Mouse (Mus musculus) spleen, postnatal 36 days (tissue): ENCODE measurements around the gene Inpp5k.
"Not testable (repeated sequence)": the region's sequence is repeated elsewhere in the genome, so short reads cannot be mapped to it uniquely, and the experiment has no call there.

ENCODE experiments used
- DNase-seq, 2 experiments: peaks; one replicate each; pipeline ENCODE4 v3.0.0; 2022; ENCODE audit warnings: low spot score in 2 of 2, mixed read lengths in 1 of 2

Gene Inpp5k

DNA sequence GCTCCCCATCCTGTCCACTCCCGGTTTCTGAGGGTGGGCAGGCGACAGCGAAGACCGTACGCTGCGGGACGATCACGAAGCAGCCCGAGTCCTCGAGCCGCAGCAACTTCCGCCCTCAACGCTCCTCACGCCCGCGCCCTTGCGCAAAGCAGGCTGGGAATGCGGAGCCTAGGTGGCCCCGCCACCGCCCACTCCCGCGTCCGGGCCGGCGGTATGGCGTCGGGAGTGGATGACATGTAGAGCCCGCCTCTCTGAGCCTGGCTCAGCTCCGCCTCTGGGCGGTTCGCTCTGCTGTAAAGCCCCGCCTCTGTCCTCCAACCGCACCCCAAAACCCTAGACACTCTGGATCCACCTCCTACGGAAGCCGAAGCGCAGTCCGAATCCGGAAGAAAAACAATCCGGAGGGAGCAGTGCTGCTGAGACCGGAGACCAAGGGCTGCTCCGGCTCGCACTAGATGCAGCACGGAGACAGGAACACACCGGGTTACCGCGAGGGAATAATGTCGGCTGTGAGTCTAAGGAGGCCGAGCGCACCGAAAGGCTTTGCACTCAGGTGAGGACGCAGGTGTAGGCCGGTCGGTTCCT lies at the start of gene Inpp5k:
Gene Inpp5k, plus strand, starts transcription at position 344 of the 585 bp plus-strand sequence.
- DNase-seq = peak; percentile 97 to 98

DNA sequence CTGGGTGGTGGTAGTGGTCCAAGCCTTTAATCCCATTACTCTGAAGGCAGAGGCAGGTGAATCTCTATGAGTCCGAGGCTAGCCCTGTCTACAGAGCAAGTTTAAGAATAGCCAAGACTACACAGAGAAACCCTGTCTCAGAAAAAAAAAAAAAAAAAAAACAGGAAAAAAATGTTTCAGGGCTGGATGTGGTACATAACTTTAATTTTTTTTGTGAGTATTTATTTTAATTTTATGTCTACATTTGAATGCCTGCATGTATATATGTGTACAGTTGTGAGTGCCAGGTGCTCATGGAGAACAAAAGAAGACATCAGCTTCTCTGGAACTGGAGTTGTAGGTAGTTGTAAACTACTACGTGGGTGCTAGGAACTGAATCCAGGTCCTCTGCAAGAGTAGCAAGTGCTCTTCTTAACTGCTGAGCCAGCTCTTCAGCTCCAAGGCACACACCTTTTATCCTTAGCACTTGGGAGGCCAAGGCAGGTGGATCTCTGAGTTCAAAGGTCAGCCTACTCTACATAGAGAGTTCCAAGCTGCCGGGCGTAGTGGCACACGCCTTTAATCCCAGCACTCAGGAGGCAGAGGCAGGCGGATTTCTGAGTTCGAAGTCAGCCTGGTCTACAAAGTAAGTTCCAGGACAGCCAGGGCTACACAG lies 49.2 kb upstream of the Inpp5k start:
- no peak for DNase-seq

- no peak for DNase-seq
Observed at GRCm38 (mm10) chr11:75583521-75583920, 47.3 kb upstream of the Inpp5k start.

DNA sequence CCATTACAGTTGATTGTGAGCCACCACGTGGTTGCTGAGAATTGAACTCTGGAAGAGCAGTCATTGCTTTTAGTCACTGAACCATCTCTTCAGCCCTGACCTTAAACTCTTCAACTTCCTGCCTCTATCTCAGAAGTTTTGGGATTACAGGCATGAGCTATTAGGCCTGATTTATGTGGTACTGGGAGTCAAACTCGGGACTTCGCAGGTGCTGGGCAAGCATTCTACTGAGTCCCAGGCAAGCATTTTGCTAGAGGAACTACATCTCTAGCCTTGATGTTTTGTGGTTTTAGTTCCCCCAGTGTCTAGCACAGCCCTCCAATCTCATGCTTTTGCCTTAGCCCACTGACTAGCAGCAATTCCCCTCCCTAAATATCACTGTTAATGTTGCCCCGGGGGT lies 45.7 kb upstream of the Inpp5k start:
- no peak for DNase-seq

GRCm38 (mm10) chr11:75585978-75586377 lies 44.8 kb upstream of the Inpp5k start:
- no peak for DNase-seq

DNA sequence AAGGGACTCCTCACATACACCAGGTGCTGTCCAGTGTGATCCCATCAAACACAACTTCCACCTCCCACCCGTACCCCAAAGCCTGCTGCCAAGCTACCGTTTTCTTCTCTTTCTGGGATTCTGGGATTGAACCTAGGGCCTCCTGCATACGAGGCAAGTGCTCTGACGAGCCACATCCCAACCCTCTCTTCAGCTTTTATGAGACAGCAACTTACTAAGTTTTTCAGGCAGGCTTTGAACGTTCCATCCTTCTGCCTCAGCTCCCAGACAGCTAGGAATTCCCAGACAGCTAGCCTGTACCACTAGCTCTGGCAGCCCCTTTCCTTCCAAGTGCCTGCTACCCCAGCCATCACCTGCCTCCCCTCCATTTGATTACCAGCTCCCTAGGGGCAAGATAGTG lies 43.8 kb upstream of the Inpp5k start:
- no peak for DNase-seq

DNA sequence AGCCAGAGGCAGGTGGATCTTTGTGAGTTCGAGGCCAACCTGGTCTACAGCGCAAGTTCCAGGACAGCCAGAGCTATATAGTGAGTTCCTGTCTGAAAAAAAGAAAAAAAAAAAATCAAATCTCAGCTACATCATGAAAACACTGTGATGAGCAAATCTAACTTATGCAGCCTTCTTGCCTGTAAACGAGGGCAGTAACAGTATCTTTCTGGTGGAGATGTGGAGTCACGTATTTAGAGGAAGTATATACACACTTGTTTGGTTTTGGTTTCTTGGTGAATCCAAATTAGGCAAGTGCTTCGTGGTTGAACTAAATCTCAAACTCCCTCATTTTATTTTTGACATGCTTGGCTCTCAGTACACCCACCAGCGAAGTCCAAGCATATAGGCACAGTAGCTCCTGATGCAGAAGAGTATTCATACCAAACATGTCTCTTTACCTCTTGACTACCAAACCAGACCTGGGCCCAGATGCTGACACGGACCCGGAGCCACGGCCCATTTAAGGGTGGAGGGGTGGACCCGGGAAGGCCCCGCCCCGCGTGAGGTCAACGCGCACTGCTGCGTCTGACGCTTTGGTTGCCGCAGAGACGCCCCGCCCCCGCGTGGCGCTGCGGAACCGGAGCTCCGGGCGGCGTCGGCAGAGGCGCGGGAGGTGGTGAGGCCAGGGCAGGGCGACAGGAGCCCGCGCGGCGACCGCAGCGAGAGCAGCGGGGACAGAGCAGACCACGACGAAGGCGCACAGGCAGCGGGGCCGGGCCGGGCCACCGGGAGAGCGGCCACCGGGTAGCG lies 43.1 kb upstream of the Inpp5k start, which contains the start of gene Pitpna:
Gene Pitpna, plus strand, starts transcription at position 605 of the 792 bp plus-strand sequence.
- peak; percentile 96 for DNase-seq

DNA sequence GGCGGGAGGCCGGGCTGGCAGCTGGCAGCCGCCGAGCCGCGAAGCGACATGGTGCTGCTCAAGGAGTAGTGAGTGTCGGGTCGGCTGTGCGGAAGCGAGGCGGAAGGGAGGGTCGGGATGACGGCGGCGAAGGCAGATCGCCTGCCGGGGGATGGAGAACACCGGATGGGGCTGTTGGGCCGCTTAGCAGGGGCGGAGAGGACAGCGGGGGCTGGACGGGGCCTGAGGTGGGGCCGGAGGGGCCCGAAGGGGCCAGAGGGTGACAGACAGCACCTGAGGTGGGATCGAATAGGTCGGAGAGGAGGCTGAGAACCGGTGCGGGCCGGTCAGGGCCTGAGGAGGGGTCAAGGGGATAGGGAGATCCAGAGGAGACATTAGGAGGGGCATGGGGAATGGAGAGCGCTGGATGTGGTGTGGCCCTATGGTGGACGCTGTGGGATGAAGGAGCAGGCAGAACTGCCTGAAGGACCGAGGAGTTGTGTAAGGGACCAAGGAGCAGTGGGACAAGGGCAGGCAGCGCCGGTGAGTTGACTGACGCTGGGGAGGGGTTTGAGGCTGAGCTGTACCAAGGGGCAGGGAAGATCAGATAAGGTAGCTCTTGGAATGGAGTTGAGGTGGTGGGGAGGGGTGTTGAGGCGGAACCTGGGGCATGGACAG lies 42.4 kb upstream of the Inpp5k start:
- peak; percentile 76 to 79 for DNase-seq

DNA sequence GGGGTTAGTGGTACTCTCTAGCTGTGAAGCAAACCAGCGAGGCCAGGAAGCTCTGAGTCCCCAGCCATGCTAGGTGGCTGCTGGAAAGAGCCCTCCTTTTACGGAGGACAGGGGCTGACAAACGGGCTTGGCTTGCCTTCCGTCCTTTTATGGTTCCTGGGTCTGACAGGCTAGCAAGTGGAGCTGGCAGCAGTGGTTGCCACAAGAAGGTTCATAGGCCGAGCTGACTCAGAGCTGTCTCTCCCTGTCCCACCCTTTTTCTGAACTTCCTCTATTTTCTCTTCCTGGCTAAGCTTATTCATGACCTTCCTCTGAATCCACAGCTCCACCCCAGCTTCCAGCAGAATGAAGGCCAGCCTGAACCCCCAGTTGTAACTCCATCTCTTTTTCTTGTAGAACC lies 38.2 kb upstream of the Inpp5k start:
- no peak for DNase-seq

DNA sequence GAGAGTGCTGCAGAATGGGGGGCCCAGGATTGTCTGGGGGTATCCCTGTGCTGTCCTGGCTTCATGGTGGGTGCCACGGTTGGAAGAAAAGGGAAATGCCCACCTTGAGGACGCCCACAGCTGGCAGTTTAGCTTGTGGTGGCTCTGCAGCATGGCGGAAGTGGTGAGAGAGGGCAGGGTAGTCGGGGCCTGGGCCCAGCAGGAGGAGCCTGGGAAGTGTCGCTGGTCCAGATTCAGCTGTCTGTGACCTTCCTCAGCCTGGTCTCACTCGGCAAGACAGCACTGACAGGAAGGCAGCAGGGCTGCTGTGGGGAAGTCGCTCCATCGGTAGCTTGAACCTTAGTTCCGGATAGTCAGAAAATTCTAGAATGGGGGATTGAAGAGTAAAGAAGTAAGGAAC lies 36.4 kb upstream of the Inpp5k start:
- DNase-seq = peak; percentile 58 to 66

GRCm38 (mm10) chr11:75595404-75595803 lies 35.4 kb upstream of the Inpp5k start:
- no peak for DNase-seq

GRCm38 (mm10) chr11:75595816-75596215 lies 35.0 kb upstream of the Inpp5k start:
- DNase-seq = no peak

DNA sequence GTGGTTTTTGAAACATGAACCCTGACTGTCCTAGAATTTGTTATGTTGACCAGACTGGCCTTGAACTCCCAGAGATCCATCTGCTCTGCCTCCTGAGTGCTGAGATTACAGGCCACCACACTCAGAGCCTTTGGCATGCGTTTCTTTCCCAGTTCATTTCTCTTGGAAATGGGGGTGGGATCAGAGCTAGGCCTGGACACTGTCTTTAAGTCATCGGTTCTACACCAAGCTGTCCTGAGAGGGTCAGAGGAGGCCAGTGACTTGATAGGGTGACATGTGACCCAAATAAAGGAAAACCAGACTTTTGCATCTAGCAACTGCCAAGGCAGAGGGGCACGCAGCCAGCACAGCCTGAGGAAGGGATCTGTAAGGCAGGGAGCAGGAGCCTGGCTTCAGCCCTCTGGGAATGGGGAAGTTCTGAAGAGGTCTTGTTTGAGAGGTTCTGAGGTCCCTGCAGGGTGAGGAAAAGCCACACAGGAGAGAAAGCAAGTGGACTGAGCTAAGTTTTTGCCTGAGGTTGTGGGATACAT lies 34.0 kb upstream of the Inpp5k start:
- no peak for DNase-seq

DNA sequence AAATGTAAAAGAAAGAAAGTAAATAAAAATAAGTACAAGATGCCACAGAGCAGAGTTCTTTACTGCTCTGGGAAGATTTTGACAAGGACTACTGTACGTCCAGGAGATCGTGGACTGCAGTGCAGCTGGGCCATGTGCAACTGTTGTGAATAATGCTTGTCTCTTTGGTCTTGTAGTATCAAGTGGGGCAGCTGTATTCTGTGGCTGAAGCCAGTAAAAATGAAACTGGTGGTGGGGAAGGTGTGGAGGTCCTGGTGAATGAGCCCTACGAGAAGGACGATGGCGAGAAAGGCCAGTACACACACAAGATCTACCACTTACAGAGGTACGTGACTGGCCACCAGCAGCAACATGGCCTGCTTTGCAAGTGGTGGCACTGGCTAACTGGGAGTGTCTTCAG lies 32.8 kb upstream of the Inpp5k start:
- no peak for DNase-seq

DNA sequence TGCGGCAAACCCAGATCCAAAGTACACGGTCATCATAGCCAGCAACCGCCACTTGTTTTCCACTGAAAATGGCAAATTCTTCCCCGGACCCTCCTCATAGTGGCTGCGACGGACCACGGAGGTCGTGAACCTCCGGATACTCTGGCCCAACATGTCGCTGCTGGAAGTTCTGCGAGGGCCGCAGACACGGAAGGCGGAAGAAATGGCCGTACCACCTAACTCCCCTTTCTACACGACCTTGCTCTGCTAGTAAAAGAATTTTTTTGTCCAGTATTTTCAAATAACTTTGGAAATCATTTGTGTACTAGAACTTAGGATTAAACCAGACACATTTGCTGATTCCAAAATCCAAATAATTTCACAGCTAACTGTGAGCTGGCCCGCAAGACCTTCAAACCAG lies 31.0 kb upstream of the Inpp5k start:
- not testable (repeated sequence) for DNase-seq

DNA sequence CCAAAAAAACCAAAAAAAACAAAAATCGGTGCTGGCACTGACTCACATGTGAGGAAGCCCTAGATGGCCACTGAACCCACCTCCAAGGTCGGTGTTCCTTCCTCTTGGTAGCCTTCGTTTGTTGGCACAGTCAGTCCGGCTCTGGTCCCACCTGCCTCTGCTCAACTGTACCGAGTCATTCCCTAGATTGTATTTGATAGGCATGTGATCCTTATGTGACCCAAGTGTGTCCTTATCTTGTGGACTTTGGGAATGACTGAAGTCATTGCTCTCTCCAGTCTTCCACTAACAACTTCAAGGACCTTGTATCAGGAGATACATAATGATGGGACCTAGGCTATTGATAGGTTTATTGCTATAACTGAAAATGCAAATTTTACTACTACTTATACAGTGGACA lies 26.0 kb upstream of the Inpp5k start:
- DNase-seq = no peak

DNA sequence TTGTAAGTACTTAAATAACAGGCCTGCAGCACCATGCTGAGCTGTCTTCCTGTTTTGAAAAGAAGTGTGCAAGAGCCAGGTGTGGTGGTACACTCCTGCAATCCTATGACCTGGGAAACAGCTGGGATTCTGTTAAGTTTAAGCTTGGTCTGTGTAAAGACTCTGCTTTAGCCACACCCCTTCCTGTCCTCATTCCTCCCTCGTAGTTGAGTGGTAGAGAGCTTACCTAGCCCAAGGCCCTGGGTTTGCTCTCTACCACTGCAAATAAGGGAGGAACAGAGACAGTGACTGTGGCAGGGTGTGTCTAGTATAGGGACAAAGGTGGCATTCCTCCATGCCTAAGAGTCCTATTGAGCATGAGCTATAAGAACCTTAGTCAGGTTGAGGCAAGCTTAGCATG lies 25.5 kb upstream of the Inpp5k start:
- DNase-seq = no peak

DNA sequence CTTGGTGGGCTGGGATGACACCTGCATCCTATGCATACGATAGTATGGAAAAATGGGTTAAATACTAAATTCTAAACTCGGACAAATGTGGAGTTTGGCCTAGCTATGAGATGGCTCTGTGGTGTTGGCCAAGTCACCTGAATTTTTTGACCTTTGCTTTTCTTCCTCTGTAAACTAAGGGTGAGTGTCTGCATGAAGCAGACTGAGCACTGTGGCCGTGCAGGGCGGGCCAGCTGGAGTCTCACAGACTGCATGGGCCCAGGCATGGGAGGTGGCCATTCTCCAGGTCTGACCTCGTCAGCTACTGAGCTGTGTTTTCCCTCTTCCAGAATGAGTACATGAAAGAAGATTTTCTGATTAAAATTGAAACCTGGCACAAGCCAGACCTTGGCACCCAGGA lies 22.0 kb upstream of the Inpp5k start:
- DNase-seq = no peak

DNA sequence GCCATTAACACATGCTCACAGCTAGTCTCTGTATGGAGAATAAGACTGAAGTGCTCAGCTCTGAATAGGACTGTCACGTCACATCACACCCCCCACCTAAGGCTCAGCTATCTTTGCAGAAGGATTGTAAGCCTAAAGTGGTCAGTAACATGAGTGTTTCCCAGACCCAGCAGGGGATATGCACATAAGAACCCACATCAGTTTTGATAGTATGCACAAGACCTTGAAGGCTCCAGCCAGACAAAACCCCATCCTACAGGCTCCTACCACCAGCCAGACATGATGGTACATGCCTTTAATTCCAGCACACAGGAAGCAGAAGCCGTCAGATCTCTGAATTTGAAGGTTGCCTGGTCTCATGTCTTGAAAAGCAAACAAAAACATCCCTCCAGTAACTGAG lies 20.8 kb upstream of the Inpp5k start:
- no peak for DNase-seq

DNA sequence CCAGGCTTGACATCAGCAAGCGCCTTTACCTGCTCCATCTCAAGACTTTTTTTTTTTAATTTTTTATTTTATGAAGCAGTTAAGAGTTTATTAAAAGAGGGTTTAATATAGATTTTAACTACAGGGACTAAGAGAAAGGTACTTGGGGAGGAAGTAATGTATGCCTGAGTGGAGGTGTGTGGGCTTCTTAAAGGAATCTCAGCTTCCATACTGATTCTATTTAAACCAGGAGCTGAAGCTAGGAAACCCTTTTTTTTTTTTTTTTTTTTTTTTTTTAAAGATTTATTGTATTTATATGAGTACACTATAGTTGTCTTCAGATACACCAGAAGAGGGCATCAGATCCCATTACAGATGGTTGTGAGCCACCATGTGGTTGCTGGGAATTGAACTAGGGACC lies 16.0 kb upstream of the Inpp5k start:
- no peak for DNase-seq

DNA sequence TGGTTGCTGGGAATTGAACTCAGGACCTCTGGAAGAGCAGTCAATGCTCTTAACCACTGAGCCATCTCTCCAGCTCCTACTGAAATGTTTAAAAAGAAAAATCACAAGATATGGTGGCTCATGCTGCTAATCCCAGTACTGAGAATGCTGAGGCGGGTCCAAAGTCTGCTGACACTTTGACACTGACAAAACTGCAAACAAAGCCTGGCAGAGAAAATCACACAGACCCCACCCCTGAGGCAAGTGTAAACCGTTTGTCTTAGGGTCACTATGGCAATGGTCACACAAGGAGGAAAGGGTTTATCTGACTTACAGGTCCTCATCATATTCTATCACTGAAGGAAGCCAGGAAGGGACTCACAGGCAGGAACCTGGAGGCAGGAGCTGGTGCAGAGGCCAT lies 15.2 kb upstream of the Inpp5k start:
- no peak for DNase-seq

- peak in 1 of 2 experiments; percentile 22 for DNase-seq
Observed at GRCm38 (mm10) chr11:75619133-75619532, 11.7 kb upstream of the Inpp5k start.
